Mouse (Mus musculus): Measurements from ENCODE around the gene Mrps27.

Mrps27 gene

GRCm38 (mm10) chr13:99351596-99351995, 7.0 kb downstream of the Mrps27 start:
- no peak for DNase-seq (ENCODE audit: low spot score in 2 of 2)

- DNase-seq (ENCODE audit: low spot score in 2 of 2), result peak; percentile 76 to 92
Observed at GRCm38 (mm10) chr13:99352758-99353489, 8.3 kb downstream of the Mrps27 start.

- no peak for DNase-seq (ENCODE audit: low spot score in 2 of 2)
Observed at GRCm38 (mm10) chr13:99353490-99353851, 8.9 kb downstream of the Mrps27 start.

GRCm38 (mm10) chr13:99355072-99355471, 10.5 kb downstream of the Mrps27 start:
- no peak for DNase-seq (ENCODE audit: low spot score in 2 of 2)

GRCm38 (mm10) chr13:99355861-99356260, 11.3 kb downstream of the Mrps27 start:
- DNase-seq (ENCODE audit: low spot score in 2 of 2), result no peak

- DNase-seq (ENCODE audit: low spot score in 2 of 2), result no peak
Observed at GRCm38 (mm10) chr13:99356428-99357265, 12.1 kb downstream of the Mrps27 start.

GRCm38 (mm10) chr13:99358921-99359320, 14.3 kb downstream of the Mrps27 start:
- DNase-seq (ENCODE audit: low spot score in 2 of 2), result no peak

GRCm38 (mm10) chr13:99363866-99364265, 19.3 kb downstream of the Mrps27 start:
- DNase-seq (ENCODE audit: low spot score in 2 of 2), result no peak

GRCm38 (mm10) chr13:99366422-99367175, 22.0 kb downstream of the Mrps27 start:
- DNase-seq (ENCODE audit: low spot score in 2 of 2), result peak; percentile 51 to 65

GRCm38 (mm10) chr13:99367554-99368174, 23.1 kb downstream of the Mrps27 start:
- DNase-seq (ENCODE audit: low spot score in 2 of 2), result no peak

GRCm38 (mm10) chr13:99369103-99369502, 24.5 kb downstream of the Mrps27 start:
- no peak for DNase-seq (ENCODE audit: low spot score in 2 of 2)

- DNase-seq (ENCODE audit: low spot score in 2 of 2), result no peak
Observed at GRCm38 (mm10) chr13:99371285-99371684, 26.7 kb downstream of the Mrps27 start.

GRCm38 (mm10) chr13:99373684-99374083, 29.1 kb downstream of the Mrps27 start:
- DNase-seq (ENCODE audit: low spot score in 2 of 2), result no peak

GRCm38 (mm10) chr13:99374191-99374590, 29.6 kb downstream of the Mrps27 start:
- DNase-seq (ENCODE audit: low spot score in 2 of 2), result no peak

- peak; percentile 76 to 78 for DNase-seq (ENCODE audit: low spot score in 2 of 2)
Observed at GRCm38 (mm10) chr13:99375550-99375949, 31.0 kb downstream of the Mrps27 start.

GRCm38 (mm10) chr13:99377055-99377454, 32.5 kb downstream of the Mrps27 start:
- DNase-seq (ENCODE audit: low spot score in 2 of 2), result no peak

GRCm38 (mm10) chr13:99378223-99378622, 33.6 kb downstream of the Mrps27 start:
- no peak for DNase-seq (ENCODE audit: low spot score in 2 of 2)

GRCm38 (mm10) chr13:99382373-99382772, 37.8 kb downstream of the Mrps27 start:
- DNase-seq (ENCODE audit: low spot score in 2 of 2), result no peak

- DNase-seq (ENCODE audit: low spot score in 2 of 2), result no peak
Observed at GRCm38 (mm10) chr13:99384555-99385203, 40.1 kb downstream of the Mrps27 start.

- DNase-seq (ENCODE audit: low spot score in 2 of 2), result no peak
Observed at GRCm38 (mm10) chr13:99385911-99386310, 41.3 kb downstream of the Mrps27 start.

GRCm38 (mm10) chr13:99386341-99386740, 41.8 kb downstream of the Mrps27 start:
- no peak for DNase-seq (ENCODE audit: low spot score in 2 of 2)
